Mouse (Mus musculus) C2C12 (cell line): ENCODE measurements at regions not wholly inside any gene's neighbourhood (a gene's known extent, or its start where the extent isn't known, plus 50 kb on each side); places are given as distances from the start of the nearest gene placed in this dataset.

Source experiments
- H3K27me3 ChIP-seq: one replicate; pipeline ENCODE4 v1.6.1; 2011; ENCODE audit not compliant: control insufficient read depth, insufficient read depth, insufficient read length
- H3K36me3 ChIP-seq: one replicate; pipeline ENCODE4 v1.6.1; 2011; ENCODE audit not compliant: control insufficient read depth, insufficient read depth
- H3K4me3 ChIP-seq: one replicate; pipeline ENCODE4 v1.5.1; 2011; ENCODE audit warnings: mild to moderate bottlenecking, control low read depth; ENCODE audit not compliant: poor library complexity, insufficient read depth, severe bottlenecking
- H3K79me2 ChIP-seq: one replicate; pipeline ENCODE4 v1.6.1; 2011; ENCODE audit not compliant: control insufficient read depth, insufficient read depth
- H3K79me3 ChIP-seq: one replicate; pipeline ENCODE4 v1.6.1; 2011; ENCODE audit warnings: low read depth, control low read depth
- H3ac ChIP-seq: one replicate; pipeline ENCODE3; 2011; ENCODE audit warnings: low read depth; ENCODE audit not compliant: control insufficient read depth, insufficient read length
- CEBPB ChIP-seq: IDR thresholded peaks from one replicate; pipeline ENCODE4 v1.6.1; 2011; ENCODE audit warnings: low read depth, mild to moderate bottlenecking, control low read depth, moderate library complexity
- CTCF ChIP-seq: IDR thresholded peaks from one replicate; pipeline ENCODE4 v1.5.1; 2011; ENCODE audit not compliant: control insufficient read depth, insufficient read depth, insufficient read length
- FOSL1 ChIP-seq: IDR thresholded peaks from one replicate; pipeline ENCODE4 v1.8.0; 2011; ENCODE audit warnings: mild to moderate bottlenecking, low read length; ENCODE audit not compliant: poor library complexity, insufficient read depth, severe bottlenecking
- MAX ChIP-seq: IDR thresholded peaks from one replicate; pipeline ENCODE4 v1.6.1; 2011; ENCODE audit warnings: mild to moderate bottlenecking, control low read depth
- MYOD1 ChIP-seq: IDR thresholded peaks from one replicate; pipeline ENCODE4 v1.6.1; 2011; ENCODE audit warnings: low read depth; ENCODE audit not compliant: control insufficient read depth, insufficient read length
- MYOG ChIP-seq: IDR thresholded peaks from one replicate; pipeline ENCODE4 v1.6.1; 2011; ENCODE audit not compliant: control insufficient read depth, insufficient read length; ENCODE audit errors: extremely low read depth
- USF1 ChIP-seq: IDR thresholded peaks from one replicate; pipeline ENCODE4 v1.6.1; 2011; ENCODE audit warnings: low read depth, mild to moderate bottlenecking, control low read depth, moderate library complexity

- TF ChIP-seq MYOG = no peak
- H3K79me3 ChIP-seq = no peaks in the 10 kb centered on the region
Measured at GRCm38 (mm10) chr14:24618226-24619038, 131.5 kb downstream of the Rps24 start.

GRCm38 (mm10) chr14:24631994-24632393 is 145.1 kb downstream of the Rps24 start:
- no peaks in the 10 kb centered on the region for H3K79me2 ChIP-seq
- no peak overlapping the region for H3K4me3 ChIP-seq
- H3K79me3 ChIP-seq = no peaks in the 10 kb centered on the region
- H3ac ChIP-seq = no peak overlapping the region
- peaks cover 4% of the 10 kb centered on the region for H3K27me3 ChIP-seq
- no peaks in the 10 kb centered on the region for H3K36me3 ChIP-seq
- TF ChIP-seq MYOG (no peak), CEBPB (no peak), FOSL1 (no peak), USF1 (no peak), MAX (no peak), CTCF (no peak), MYOD1 (no peak)

More at GRCm38 (mm10) chr14:24618226-24619038, 131.5 kb downstream of the Rps24 start:
- Histone ChIP-seq H3K36me3 (no peaks in the 10 kb centered on the region), H3K79me2 (no peaks in the 10 kb centered on the region), H3K4me3 (no peak overlapping the region), H3K27me3 (peaks cover 26% of the 10 kb centered on the region), H3ac (no peak overlapping the region)

GRCm38 (mm10) chr14:24641853-24642252 is 154.9 kb downstream of the Rps24 start:
- H3K79me3 ChIP-seq = no peaks in the 10 kb centered on the region
- H3K27me3 ChIP-seq = peaks cover 48% of the 10 kb centered on the region
- H3K4me3 ChIP-seq = no peak overlapping the region
- TF ChIP-seq CTCF (no peak), MAX (no peak), MYOD1 (no peak), USF1 (no peak), FOSL1 (no peak), MYOG (no peak)
- H3K36me3 ChIP-seq = no peaks in the 10 kb centered on the region
- H3K79me2 ChIP-seq = no peaks in the 10 kb centered on the region
- no peak overlapping the region for H3ac ChIP-seq

GRCm38 (mm10) chr14:24644117-24644808 is 157.3 kb downstream of the Rps24 start:
- H3K79me3 ChIP-seq = no peaks in the 10 kb centered on the region
- no peak overlapping the region for H3K4me3 ChIP-seq
- no peak overlapping the region for H3ac ChIP-seq
- TF ChIP-seq MAX (no peak), USF1 (no peak), MYOD1 (no peak), CEBPB (no peak), CTCF (no peak), MYOG (no peak), FOSL1 (no peak)
- H3K36me3 ChIP-seq = no peaks in the 10 kb centered on the region
- peaks cover 59% of the 10 kb centered on the region for H3K27me3 ChIP-seq
- H3K79me2 ChIP-seq = no peaks in the 10 kb centered on the region

- Histone ChIP-seq H3K79me2 (no peaks in the 10 kb centered on the region), H3K79me3 (no peaks in the 10 kb centered on the region), H3K36me3 (no peaks in the 10 kb centered on the region), H3ac (no peak overlapping the region), H3K27me3 (peaks cover 57% of the 10 kb centered on the region), H3K4me3 (no peak overlapping the region)
- TF ChIP-seq MYOD1 (no peak), CEBPB (no peak), USF1 (no peak), CTCF (no peak), MAX (no peak), MYOG (no peak), FOSL1 (no peak)
Measured at GRCm38 (mm10) chr14:24646239-24646848, 159.4 kb downstream of the Rps24 start.
